Mouse (Mus musculus): ENCODE results near the gene Slf1.
"Not testable (repeated sequence)": the region's sequence is repeated elsewhere in the genome, so short reads cannot be mapped to it uniquely, and the experiment has no call there.

Gene Slf1

GRCm38 (mm10) chr13:77134931-77135620 lies at the start of gene Slf1, which contains the start of gene 2210408I21Rik:
TSS of gene Slf1 (minus strand) at chr13:77135473.
TSS of gene 2210408I21Rik (plus strand) at chr13:77135540.
- DNase-seq (ENCODE audit: low spot score in 2 of 2): peak; percentile 83 to 89

DNA sequence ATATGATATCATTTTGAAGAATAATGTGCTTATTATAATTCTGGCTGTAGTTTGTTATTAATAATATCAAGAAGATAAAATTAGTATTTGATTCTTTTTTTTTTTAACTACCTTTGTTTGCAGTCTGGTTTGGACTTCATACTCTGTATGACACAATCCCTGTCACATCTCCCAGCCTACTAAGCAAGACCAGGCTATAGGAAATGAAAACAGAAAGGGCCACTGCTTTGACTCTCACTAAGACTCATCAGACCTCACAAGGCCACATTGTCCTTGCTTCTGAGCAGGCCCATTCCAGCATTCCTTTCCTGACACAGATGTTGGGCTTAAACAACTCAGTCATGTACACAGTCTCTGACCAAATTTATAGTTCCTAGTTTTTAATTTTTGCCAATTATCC lies 42.7 kb upstream of the Slf1 start:
- no peak for DNase-seq (ENCODE audit: low spot score in 2 of 2)

- no peak for DNase-seq (ENCODE audit: low spot score in 2 of 2)
Measured at GRCm38 (mm10) chr13:77140890-77141289, 5.6 kb upstream of the Slf1 start.

DNA sequence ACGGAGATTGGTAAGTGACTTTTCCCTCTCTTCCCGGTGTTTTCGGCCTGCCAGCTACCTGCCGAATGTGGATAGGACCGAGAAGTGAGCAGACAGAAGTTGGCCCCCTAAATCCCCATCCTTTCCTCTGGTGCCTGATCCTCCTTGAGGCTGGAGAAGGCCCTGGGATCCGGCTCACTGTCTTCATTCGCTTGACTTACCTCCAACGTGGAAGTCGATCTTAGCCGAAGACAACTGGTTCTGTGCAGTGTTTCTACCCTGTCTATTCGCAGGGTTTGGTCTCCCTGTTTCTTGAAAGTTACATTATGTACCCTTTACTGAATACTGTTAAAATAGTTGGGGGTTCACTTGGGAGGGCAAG lies 328 bp upstream of the Slf1 start:
- no peak for DNase-seq (ENCODE audit: low spot score in 2 of 2)

GRCm38 (mm10) chr13:77131132-77131531 lies 4.1 kb downstream of the Slf1 start:
- DNase-seq (ENCODE audit: low spot score in 2 of 2): no peak

DNA sequence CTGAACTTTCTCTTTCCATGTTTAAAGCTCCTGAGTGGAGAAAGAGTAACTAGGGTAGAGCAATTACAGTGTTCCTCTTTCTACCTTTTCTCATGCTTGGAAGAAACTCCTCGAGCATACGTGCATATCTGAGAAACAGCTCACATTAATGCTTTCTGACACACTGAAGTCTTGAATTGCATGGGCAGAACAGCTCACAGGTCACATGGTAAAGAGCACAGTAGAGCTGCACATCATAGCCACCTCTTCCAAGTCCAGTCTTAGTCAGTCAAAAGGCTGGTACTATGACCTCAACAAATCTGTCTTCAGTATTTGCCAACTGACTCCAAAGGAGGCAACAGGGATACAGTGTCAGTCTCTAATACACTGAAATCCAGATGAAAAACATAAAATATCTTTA lies 7.0 kb downstream of the Slf1 start:
- no peak for DNase-seq (ENCODE audit: low spot score in 2 of 2)

DNA sequence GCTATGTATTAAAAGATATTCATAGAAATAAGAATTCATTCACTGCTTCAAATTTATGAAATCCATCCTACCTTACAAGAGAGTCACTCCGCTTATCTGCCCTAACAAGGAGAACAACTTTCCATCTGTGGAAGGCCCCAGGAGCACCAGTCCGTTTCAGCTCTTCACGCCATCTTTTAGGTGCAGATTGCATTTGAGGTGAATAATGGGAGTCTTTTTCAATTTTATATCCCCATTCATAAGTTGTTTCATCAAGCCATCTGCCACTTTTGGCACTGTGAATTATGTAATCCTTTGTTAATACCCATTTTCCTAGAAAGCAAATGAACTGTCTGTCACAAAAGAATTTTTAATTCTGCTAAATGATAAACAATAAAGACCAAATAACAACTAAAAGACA lies 10.1 kb downstream of the Slf1 start:
- no peak for DNase-seq (ENCODE audit: low spot score in 2 of 2)

- DNase-seq (ENCODE audit: low spot score in 2 of 2): no peak
Measured at GRCm38 (mm10) chr13:77118695-77119094, 16.6 kb downstream of the Slf1 start.

- DNase-seq (ENCODE audit: low spot score in 2 of 2): no peak
Measured at GRCm38 (mm10) chr13:77107734-77108133, 27.5 kb downstream of the Slf1 start.

DNA sequence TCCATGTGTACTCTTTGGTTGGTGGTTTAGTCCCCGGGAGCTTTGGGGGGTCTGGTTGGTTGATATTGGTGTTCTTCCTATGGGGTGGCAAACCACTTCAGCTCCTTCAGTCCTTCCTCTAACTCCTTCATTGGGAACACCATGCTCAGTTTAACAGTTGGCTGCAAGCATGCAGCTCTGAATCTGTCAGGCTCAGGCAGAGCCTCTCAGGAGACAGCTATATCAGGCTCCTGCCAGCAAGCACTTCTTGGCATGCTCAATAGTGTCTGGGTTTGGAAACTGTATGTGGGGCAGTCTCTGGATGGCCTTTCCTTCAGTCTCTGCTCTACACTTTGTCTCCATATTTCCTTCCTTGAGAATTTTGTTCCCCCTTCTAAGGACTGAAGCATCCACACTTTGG lies 42.4 kb downstream of the Slf1 start:
- not testable (repeated sequence) for DNase-seq (ENCODE audit: low spot score in 2 of 2)

- no peak for DNase-seq (ENCODE audit: low spot score in 2 of 2)
Measured at GRCm38 (mm10) chr13:77072030-77072429, 63.2 kb downstream of the Slf1 start.

DNA sequence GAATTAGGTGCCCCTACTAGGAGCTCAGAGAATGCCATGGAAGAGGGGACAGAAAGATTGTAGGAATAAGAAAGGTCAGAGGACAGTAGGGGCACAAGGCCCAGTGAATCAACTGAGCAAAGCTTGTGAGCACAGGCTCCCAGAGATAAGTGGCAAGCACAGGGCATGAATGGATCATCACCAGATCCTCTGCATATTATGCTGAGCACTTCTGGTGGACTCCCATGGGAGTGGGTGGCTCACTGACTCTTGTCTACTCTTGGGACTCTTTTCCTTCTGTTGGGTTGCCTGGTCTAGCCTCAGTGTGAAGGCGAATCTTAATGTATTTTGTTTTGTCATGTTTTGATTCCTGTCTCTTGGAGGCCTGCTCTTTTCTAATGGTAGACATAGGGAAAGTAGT lies 66.4 kb downstream of the Slf1 start:
- DNase-seq (ENCODE audit: low spot score in 2 of 2): no peak

GRCm38 (mm10) chr13:77063221-77063620 lies 72.1 kb downstream of the Slf1 start:
- DNase-seq (ENCODE audit: low spot score in 2 of 2): no peak

DNA sequence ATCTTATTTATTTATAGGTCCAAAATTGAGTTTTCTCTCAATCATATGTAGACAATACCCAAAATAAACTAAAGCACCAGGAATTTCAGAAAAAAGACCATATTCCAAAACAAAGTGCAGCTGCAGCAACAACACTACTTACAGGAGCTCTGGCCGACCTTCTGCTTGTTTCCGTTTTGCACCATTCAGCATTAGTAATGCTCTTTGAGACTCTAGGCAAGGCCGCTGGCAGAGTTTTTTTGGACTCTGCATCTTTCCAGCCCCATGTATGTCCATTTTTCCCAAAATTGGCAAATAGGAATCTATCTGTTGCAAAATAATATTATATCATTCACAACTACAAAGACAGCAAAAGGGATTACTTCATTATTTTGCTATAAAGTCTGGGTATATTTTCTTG lies 85.5 kb downstream of the Slf1 start:
- no peak for DNase-seq (ENCODE audit: low spot score in 2 of 2)

DNA sequence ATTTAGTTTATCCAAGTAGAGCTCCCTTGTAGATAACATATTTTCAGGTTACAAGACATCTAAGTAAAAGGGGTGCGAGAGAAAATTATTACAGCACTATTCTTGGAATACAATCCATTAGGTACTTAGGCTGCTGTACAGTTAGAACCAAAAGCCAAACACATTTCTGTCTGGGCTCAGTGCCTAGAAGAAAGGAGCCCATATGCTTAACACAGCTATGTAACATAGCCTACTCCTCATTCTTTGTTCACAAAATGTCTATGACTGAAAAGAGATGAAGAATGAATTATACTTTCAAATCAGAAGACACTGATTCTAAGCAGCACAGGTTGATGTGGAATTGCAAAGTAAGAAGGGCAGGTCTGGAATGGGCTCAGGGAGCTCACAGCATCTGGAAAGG lies 86.8 kb downstream of the Slf1 start:
- no peak for DNase-seq (ENCODE audit: low spot score in 2 of 2)

GRCm38 (mm10) chr13:77047179-77047931 lies 87.9 kb downstream of the Slf1 start:
- no peak for DNase-seq (ENCODE audit: low spot score in 2 of 2)

- DNase-seq (ENCODE audit: low spot score in 2 of 2): no peak
Measured at GRCm38 (mm10) chr13:77046416-77046815, 88.9 kb downstream of the Slf1 start.

- DNase-seq (ENCODE audit: low spot score in 2 of 2): no peak
Measured at GRCm38 (mm10) chr13:77045375-77045774, 89.9 kb downstream of the Slf1 start.

DNA sequence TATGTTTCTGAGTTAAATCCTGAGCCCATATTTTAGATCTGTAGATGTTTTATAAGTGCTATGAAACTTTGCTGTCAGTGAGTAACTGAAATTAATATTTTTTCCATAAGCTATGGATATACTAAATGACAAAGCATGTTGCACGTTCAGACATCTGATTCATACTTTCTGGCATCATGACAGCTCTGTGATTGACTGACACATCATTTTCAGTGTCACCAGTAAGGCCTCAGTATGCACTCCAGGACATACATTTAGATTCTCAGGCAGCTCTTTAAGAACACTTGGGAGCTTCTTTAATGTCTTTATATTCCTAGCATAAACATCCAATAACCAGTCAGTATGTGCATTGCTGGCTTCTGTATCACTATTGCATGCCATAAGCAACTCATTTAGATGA lies 91.9 kb downstream of the Slf1 start:
- DNase-seq (ENCODE audit: low spot score in 2 of 2): no peak

- no peak for DNase-seq (ENCODE audit: low spot score in 2 of 2)
Measured at GRCm38 (mm10) chr13:77029594-77029993, 105.7 kb downstream of the Slf1 start.

GRCm38 (mm10) chr13:77018851-77019250 lies 116.4 kb downstream of the Slf1 start:
- DNase-seq (ENCODE audit: low spot score in 2 of 2): no peak

GRCm38 (mm10) chr13:77003684-77004083 lies 131.6 kb downstream of the Slf1 start:
- no peak for DNase-seq (ENCODE audit: low spot score in 2 of 2)

DNA sequence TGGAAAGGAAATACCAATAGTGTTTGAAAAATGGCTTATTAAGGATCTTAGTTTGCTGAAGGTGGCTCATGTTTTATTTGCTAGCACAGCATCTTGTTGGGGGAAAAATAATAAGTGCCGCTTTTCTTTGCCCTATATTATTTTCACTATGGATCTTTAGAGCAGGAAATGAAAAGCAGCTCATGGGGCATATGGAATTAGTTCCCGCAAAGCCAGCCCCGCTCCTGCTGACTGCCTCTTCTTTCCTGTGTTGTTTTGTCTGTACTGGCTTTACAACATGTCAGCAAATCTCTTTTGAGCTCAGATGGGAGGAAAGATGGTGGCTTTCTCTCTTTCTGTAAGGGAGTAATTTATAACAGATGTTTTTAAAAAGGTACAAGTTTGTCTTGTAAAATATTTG lies 132.6 kb downstream of the Slf1 start:
- no peak for DNase-seq (ENCODE audit: low spot score in 2 of 2)
